Mouse (Mus musculus) T-helper 1 cell (primary cell): ENCODE results near the gene Itga6.
"Not testable (repeated sequence)": the region's sequence is repeated elsewhere in the genome, so short reads cannot be mapped to it uniquely, and the experiment has no call there.

ENCODE experiments used
- in situ Hi-C: fragments of 300-600 bp; cut with MboI, MseI; formaldehyde crosslinking; loops from one replicate; pipeline ENCODE4 v1.15.1; 2025; ENCODE audit warnings: high pct_unique_total_duplicates

Gene Itga6

GRCm38 (mm10) chr2:71843316-71843715, 97.9 kb downstream of the Itga6 start:
- in situ Hi-C loops, result no loop called here

GRCm38 (mm10) chr2:71844906-71845305, 99.5 kb downstream of the Itga6 start:
- in situ Hi-C loops, result no loop called here

- in situ Hi-C loops, result not testable (repeated sequence)
Observed at GRCm38 (mm10) chr2:71852161-71852560, 106.7 kb downstream of the Itga6 start.

- in situ Hi-C loops, result no loop called here
Observed at GRCm38 (mm10) chr2:71855076-71855475, 109.7 kb downstream of the Itga6 start.

DNA sequence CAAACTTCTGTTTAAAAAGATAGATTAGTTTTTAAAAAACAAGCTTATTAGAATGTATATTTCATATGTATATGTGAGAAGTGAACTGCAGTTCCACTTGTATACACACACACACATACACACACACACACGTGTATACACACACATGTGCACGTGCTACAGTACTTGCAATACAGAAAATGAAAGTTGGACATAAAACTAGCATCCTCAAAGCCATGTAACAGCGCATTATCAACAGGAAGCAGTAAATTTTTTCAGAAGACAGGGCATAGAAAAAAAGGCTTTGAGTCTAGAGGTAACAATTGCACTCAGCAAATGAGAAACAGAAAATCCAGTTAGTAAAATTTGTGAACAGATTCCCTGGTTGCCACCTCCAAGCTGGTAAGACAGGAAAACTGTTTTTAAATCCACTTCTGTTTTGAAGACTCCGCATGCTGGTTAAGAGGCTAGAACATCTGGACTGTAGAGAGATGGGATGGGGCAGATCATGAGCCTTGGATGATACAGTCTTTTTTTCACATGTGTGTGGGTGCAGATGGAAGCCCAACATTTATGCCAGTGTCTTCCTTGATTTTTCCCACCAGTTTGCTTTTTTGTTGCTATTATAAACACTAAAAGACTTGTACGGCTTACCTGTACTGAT, 118.2 kb downstream of the Itga6 start:
- in situ Hi-C loops, result no loop called here

DNA sequence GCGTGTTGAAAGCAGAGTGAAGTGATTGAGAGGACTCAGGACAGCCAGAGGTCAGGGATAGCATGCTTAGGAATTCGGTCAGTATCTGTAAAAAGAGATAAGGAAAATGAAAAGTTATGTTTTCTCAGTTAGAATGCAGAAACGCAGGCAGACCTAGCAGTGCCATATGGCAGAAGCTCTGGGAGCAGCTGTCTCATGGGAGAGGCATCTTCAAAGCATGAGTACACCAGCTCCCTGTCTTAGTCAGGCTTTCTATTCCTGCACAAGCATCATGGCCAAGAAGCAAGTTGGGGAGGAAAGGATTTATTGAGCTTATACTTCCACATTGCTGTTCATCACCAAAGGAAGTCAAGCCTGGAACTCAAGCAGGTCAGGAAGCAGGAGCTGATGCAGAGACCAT, 119.6 kb downstream of the Itga6 start:
- in situ Hi-C loops, result no loop called here

DNA sequence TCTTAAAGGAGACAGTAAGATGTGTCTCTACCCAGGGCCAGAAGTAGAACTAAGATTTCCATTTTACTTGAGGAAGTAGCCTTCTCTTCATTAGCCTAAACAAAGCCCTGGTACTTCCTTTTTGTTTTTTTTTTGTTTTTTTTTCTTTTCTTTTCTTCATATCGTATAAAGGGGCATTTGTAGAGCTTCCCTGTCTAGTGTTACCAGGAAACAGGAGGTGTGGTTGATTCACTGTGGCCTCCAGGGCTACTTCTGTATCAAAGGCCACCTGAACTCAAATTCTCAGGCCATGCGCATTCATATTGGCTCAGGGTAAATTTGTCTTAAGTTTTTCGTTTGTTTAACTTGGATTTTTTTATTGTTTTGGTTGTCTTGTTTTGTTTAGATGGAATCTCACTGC, 120.5 kb downstream of the Itga6 start:
- in situ Hi-C loops, result no loop called here

DNA sequence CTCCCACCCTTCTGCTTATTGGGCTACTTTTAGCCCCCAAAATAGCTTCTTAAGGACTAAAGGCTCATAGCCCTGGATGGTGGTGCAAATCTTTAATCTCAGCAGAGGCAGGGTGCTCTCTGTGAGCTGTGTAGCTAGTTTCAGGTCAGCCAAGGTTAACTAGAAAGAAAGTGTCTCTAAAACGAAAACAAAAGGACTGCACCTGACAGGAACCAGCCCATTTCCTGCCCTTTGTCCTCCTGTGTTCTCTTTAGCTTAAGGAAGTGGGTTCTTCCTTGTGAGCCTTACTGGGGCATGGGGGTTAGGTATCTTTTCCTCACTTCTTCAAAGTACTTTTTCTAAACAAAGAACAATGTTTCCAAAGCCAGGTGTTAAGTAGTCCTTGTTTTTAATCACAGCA, 121.1 kb downstream of the Itga6 start:
- in situ Hi-C loops, result no loop called here

DNA sequence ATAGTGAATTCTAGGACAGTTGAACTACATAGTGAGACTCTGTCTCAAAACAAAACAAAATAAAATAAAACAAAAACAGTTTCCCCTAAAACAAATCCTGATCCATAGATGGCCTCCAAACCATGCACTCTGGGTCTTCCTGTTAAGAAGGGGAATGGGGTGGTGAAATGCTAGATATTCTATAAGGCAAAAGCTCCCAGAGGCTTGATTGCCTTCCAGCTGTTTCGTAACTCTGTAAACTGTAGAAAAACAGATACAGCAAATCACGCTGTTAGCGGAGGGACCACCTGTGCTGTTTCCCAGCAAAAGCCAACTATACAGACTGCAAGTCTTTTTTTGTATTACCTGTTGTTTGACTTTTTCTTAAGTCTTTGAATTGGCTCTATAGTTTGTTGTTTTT, 121.6 kb downstream of the Itga6 start:
- in situ Hi-C loops, result no loop called here

GRCm38 (mm10) chr2:71867480-71867879, 122.1 kb downstream of the Itga6 start:
- in situ Hi-C loops, result no loop called here

DNA sequence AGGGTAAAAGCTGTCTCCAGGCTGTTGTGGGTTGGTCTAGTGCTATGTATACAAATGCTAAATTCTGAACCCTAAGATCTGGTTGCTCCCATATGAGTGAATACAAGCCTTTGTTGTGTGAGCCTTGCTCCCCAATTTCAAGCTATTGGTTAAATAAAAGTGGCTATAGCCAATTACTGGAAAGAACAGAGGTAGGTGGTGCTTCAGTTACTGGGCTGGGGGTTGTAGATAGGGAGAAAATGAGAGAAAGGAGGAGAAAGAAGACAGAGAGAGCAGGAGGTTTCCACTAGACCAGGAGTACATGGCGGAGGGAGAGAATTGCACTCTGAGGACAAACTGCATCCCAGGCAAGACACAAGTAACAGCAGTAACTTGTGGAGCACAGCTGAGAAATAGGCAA, 122.8 kb downstream of the Itga6 start:
- in situ Hi-C loops, result no loop called here

DNA sequence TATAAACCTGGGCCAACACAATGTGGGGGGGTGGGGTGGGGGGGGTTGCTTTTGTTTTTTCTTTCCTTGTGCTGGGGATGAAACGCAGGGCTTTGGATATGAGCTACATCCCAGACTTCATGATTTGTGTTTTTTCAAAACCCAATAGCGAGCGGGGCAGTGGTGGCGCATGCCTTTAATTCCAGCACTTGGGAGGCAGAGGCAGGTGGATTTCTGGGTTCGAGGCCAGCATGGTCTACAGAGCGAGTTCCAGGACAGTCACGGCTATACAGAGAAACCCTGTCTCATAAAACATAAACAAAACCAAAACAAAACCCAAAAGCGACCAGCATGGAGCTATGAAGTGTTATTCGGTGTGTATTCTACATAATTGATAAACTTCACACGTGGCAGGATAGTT, 126.7 kb downstream of the Itga6 start:
- in situ Hi-C loops, result no loop called here

DNA sequence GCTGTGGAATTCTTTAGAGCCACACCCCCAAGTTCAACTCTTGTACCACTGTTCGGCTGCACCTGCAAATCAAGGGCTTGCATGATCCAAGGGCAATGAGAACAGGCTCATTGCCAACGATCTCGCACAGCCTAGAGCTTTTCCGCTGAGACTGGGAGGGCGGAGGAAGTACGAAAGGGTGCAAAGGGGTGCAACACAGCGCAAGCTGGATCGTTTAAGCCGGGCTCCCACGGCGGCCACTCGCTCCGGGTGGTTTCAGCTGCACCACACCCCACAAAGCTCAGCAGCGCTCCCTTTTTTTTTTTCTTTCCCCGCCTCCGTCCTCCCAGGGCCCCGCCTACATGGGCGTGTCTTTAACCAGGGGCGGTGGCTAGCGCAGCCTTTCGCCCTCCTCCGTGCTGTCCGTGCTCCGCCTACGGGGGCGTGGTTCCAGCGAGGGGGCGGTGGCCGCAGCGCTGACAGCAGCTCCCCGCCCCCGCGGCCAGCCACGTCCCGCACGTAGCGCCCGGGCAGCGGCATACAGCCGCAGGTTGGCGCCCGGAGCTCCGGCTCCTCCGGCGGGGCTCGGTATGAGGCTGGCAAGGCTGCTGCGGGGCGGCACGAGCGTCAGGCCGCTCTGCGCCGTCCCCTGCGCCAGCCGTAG, 127.5 kb downstream of the Itga6 start, which contains the start of gene Pdk1:
TSS of gene Pdk1 (plus strand) at position 424 of the 643 bp plus-strand sequence.
- in situ Hi-C loops, result no loop called here

DNA sequence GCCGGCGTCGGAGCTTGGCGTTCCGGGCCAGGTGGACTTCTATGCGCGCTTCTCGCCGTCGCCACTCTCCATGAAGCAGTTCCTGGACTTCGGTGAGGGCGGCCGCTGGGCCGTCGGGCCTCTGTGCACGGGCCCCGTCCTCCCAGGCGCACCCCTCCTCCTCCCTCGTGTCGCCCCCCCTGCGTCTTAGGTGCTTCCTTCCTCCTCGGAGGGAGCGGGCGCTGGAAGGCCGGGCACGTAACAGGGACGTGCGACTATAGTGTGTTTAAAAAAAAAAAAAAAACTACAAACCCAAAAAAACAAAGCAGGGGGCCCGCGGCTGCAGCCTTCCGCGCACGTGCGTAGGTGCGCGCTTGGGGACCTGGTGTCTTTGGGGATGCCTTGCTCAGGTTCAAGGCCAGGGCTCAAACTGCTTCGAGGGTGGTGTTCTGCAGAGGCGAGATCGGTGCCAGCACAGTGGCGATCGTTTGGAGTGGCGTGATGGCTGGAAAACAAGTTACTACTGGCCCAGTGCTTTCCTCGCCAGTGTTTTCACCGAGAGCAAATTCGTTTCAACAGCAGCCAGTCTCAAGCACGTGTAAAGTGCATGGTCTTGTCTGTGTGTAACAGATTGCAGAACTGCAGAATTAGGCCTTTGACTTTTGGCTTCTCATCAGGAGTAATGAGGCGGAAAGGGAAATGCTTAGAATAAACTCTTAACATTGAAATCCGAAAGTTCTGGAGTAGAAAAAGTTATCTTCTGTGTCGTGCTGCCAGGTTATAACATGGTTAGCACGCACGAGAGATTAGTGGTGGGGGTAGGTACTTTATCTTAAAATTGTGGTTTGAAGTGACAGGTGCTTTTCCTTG, 128.3 kb downstream of the Itga6 start:
- in situ Hi-C loops, result no loop called here

- in situ Hi-C loops, result no loop called here
Observed at GRCm38 (mm10) chr2:71874422-71874821, 129.0 kb downstream of the Itga6 start.

DNA sequence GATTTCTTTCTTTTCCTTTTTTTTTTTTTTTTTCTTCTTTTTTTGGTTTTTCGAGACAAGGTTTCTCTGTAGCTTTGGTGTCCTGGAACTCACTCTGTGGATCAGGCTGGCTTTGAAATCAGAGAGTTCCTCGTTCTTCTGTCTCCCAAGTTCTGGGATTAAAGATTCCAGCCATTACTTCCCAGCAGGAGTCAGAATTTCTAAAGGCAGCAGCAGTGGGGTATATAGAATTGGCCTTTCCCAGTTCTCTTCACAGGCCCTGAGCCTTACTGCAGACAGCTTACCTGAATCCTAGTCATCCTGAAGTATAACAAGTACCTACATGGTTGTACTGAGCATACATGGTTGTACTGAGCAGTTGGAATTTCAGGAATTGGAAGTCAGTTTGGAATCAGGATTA, 129.4 kb downstream of the Itga6 start:
- in situ Hi-C loops, result no loop called here

DNA sequence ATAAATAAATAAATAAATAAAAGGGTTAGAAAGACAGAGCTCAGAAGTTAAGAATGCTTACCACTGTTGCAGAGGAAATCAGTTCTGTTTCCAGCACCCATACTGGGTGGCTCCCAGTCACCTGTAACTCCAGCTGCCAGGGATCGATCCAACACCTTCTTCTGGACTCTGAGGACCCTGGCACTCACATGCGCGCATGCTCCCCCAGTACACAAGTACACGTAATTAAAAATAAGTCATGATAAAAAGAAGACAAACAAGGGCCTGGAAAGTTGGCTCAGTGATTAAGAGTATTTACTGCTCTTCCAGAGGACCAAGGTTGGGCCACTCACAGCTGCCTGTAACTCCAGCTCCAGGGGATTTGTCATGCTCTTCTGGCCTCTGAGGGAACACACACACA, 132.4 kb downstream of the Itga6 start:
- in situ Hi-C loops, result no loop called here

DNA sequence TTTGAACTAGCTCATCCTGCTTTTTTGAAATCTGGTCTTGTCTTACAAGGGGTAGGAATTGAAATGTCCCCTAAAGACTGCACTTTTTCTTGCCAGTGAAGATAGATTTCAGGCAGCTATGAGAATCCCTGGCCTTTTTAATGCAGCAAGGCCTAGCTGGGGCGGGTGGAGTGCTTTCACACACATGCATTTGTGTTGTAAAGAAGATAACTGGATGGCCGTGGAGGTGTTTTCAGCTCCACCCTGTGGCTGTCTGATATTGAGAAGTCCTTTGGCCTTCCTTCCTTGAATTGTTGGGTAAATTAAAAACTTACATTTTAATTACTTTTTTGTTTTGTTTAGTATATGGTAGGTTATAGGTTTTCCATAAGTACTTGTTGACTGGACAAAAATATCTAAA, 133.0 kb downstream of the Itga6 start:
- in situ Hi-C loops, result no loop called here

GRCm38 (mm10) chr2:71878943-71879342, 133.5 kb downstream of the Itga6 start:
- in situ Hi-C loops, result no loop called here

DNA sequence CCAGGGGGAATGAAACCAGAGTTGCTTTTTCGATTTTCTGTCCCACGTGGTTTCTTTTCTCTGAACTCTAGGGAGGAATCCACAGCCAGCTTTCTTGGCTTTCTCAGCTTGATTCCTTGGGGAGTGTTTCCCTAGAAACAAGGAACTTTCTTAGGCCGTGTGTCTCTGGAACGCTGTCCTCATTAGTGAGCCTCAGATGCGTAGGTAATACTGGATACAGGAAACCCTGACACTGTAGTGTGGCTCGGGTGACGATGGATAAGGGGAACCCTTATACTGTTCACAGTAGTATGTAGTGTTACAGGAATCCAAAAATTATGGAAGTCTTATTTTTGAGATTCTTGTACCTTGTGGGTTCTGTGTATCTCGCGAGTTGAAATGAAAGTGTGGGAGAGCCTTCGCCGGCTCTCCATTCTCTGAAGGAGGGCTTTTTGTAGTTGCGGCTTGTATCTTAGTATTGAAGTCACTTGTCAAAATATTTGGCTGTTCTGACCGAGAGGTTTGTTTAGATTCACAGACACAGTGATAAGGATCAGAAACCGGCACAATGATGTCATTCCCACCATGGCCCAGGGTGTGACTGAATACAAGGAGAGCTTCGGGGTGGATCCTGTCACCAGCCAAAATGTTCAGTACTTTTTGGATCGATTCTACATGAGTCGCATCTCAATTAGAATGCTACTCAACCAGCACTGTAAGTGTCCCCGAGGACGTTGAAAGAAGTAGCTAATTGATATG, 137.7 kb downstream of the Itga6 start:
- in situ Hi-C loops, result no loop called here

- in situ Hi-C loops, result no loop called here
Observed at GRCm38 (mm10) chr2:71887269-71887668, 141.9 kb downstream of the Itga6 start.

GRCm38 (mm10) chr2:71888437-71888836, 143.0 kb downstream of the Itga6 start:
- in situ Hi-C loops, result no loop called here
